ENCODE assay signal across 41 mouse cellular contexts in genomic region chr11:119000877-119001276, GRCm38 (mm10). TPM values are rescaled to one million over a fixed set of nuclear protein-coding genes. Genes with fewer than 3 reads are reported as not detected.
DNase-seq lines count a peak whose midpoint lies in the region; ATAC-seq and TF ChIP-seq lines count a peak whose summit lies in the region.
"Had no signal": no experiment of that assay in that cellular context is flagged by ENCODE, and none has a peak within 500 bp of the region (broad histone marks: within the 10 kb centered on the region; RNA-seq: fewer than 3 reads in every experiment).

No protein-coding gene starts in this region.

- TF ChIP-seq CTCF in hindbrain, postnatal 0 days (IDR thresholded peaks at IDR 0.05; ENCODE audit: low read depth), result peak; percentile 35
- TF ChIP-seq CTCF in testis, adult 2 months (IDR thresholded peaks at IDR 0.05; ENCODE audit: control insufficient read depth, insufficient read depth, insufficient replicate concordance, low read depth, low read length), result peak; percentile 49; the same call in 1 of the 2 replicates

- H3K36me3 ChIP-seq in hindbrain, postnatal 0 days (ENCODE audit: insufficient read depth, low read length), result no peaks in the 10 kb centered on the region
- no peaks in the 10 kb centered on the region for H3K36me3 ChIP-seq in hindbrain, embryonic 10.5 days
- H3K36me3 ChIP-seq in testis, adult 2 months (ENCODE audit: control insufficient read depth, insufficient read depth, low read length), result no peaks in the 10 kb centered on the region
- H3K36me3 ChIP-seq: embryonic facial prominence, embryonic 12.5 days; forebrain, embryonic 15.5 days; heart, embryonic 12.5 days; hindbrain, embryonic 15.5 days; midbrain, embryonic 12.5 days; stomach, embryonic 15.5 days had no signal

- 81% methylated on average over 2 of the region's 2 CpGs for whole genome bisulfite sequencing in hindbrain, postnatal 0 days
- 78% methylated on average over 2 of the region's 2 CpGs for WGBS in hindbrain, embryonic 10.5 days

- no peak overlapping the region for H3K9ac ChIP-seq in hindbrain, postnatal 0 days (replicated peaks; ENCODE audit: low read length)
- H3K9ac ChIP-seq: embryonic facial prominence, embryonic 12.5 days; forebrain, embryonic 15.5 days; heart, embryonic 12.5 days; hindbrain, embryonic 15.5 days; midbrain, embryonic 12.5 days; stomach, embryonic 15.5 days had no signal

- H3K4me3 ChIP-seq in hindbrain, postnatal 0 days (ENCODE audit: low read length), result no peak overlapping the region
- no peak overlapping the region for H3K4me3 ChIP-seq in hindbrain, embryonic 10.5 days
- no peak overlapping the region for H3K4me3 ChIP-seq in testis, adult 2 months (ENCODE audit: control insufficient read depth, low read depth, low read length)
- H3K4me3 ChIP-seq: embryonic facial prominence, embryonic 12.5 days; forebrain, embryonic 15.5 days; gastrocnemius, adult 2 months; heart, adult 2 months; heart, embryonic 12.5 days; hindbrain, embryonic 15.5 days; megakaryocyte, embryonic 14.5 days; midbrain, embryonic 12.5 days; stomach, embryonic 15.5 days had no signal

- H3K27ac ChIP-seq in hindbrain, postnatal 0 days, result no peak overlapping the region
- no peak overlapping the region for H3K27ac ChIP-seq in hindbrain, embryonic 10.5 days
- no peak overlapping the region for H3K27ac ChIP-seq in testis, adult 2 months (ENCODE audit: control insufficient read depth, insufficient read depth, low read depth, low read length)
- H3K27ac ChIP-seq: embryonic facial prominence, embryonic 12.5 days; forebrain, embryonic 15.5 days; gastrocnemius, adult 2 months; heart, adult 2 months; hindbrain, embryonic 15.5 days; kidney, postnatal 0 days; midbrain, embryonic 12.5 days; stomach, embryonic 15.5 days had no signal

- no peak overlapping the region for H3K4me2 ChIP-seq in hindbrain, postnatal 0 days (ENCODE audit: low read depth, low read length)
- H3K4me2 ChIP-seq: embryonic facial prominence, embryonic 12.5 days; forebrain, embryonic 15.5 days; heart, embryonic 12.5 days; hindbrain, embryonic 15.5 days; midbrain, embryonic 12.5 days; stomach, embryonic 15.5 days had no signal

- H3K9me3 ChIP-seq in hindbrain, postnatal 0 days (ENCODE audit: low read length), result no peaks in the 10 kb centered on the region
- no peaks in the 10 kb centered on the region for H3K9me3 ChIP-seq in hindbrain, embryonic 10.5 days
- H3K9me3 ChIP-seq: embryonic facial prominence, embryonic 12.5 days; forebrain, embryonic 15.5 days; hindbrain, embryonic 15.5 days; midbrain, embryonic 12.5 days; stomach, embryonic 15.5 days had no signal

- no peak for ATAC-seq in hindbrain, postnatal 0 days
- ATAC-seq in inflammation-experienced regulatory T-cells, adult 6 months, result no peak
- ATAC-seq: forebrain, embryonic 15.5 days; intestine, embryonic 16.5 days; lung, postnatal 0 days had no signal

- TF ChIP-seq POLR2A in testis, adult 2 months (IDR thresholded peaks at IDR 0.05; ENCODE audit: control insufficient read depth, low read depth, low read length), result no peak

- H3K4me1 ChIP-seq in hindbrain, postnatal 0 days (ENCODE audit: insufficient read depth, low read length), result peaks cover 10% of the 10 kb centered on the region; the same call in 1 of the 2 replicates
- peaks cover 26% of the 10 kb centered on the region for H3K4me1 ChIP-seq in hindbrain, embryonic 10.5 days (replicated peaks)
- peaks cover 19% of the 10 kb centered on the region for H3K4me1 ChIP-seq in testis, adult 2 months (ENCODE audit: control insufficient read depth, insufficient read depth, low read length)

- DNase-seq in hindbrain, postnatal 0 days (ENCODE audit: low spot score), result no peak
- no peak for DNase-seq in hindbrain, embryonic 10.5 days (ENCODE audit: low spot score)
- DNase-seq in testis, postnatal 10 days (ENCODE audit: low spot score), result no peak
- DNase-seq in R1 (ENCODE audit: low read depth, low spot score), result peak; percentile 69
- DNase-seq in spleen, postnatal 4 days (ENCODE audit: low spot score in 2 of 2), result no peak
- DNase-seq: adrenal gland, postnatal 10 days; B cell, adult 2 months; cerebellum, adult 9-10 months; cerebellum, postnatal 36 days; embryo, embryonic 11 days; gastrocnemius, adult 2 months; heart, adult 2 months; kidney, adult 8-10 months; kidney, postnatal 4 days; liver; lung, postnatal 4 days; retina, postnatal 1 day; right cerebral cortex, postnatal 14 days; thymus, adult 2 months; thymus, postnatal 36 days had no signal

- H3K27me3 ChIP-seq in hindbrain, postnatal 0 days (ENCODE audit: insufficient read depth, low read length), result no peaks in the 10 kb centered on the region
- peaks cover 60% of the 10 kb centered on the region for H3K27me3 ChIP-seq in hindbrain, embryonic 10.5 days (ENCODE audit: insufficient read depth, poor library complexity, severe bottlenecking)
- H3K27me3 ChIP-seq in testis, adult 2 months (ENCODE audit: control insufficient read depth, insufficient read depth, low read length), result no peaks in the 10 kb centered on the region
- H3K27me3 ChIP-seq: hindbrain, embryonic 15.5 days had no signal

RNA-seq across cellular contexts. Expression of gene Enpp7, which starts 12.9 kb away (rescaled TPM):
- not detected in 2 replicates for total RNA-seq in hindbrain, postnatal 0 days (2014; rRNA removed)
- not detected in 2 replicates for polyA plus RNA-seq in hindbrain, postnatal 0 days (2015; fragmentation: Nextera tagmentation; extraction: Ambion mirVana)
- polyA plus RNA-seq in hindbrain, embryonic 10.5 days (2016; fragmentation: Nextera tagmentation; extraction: Ambion mirVana), result not detected in 2 replicates
- 0.08 TPM in 1 of 2 replicates, not detected in the other for polyA plus RNA-seq in testis, adult 2 months (2012; rRNA removed)
- polyA plus RNA-seq in inflammation-experienced regulatory T-cells, adult 6 months (2017; shearing (Covaris generic)), result not detected
- total RNA-seq: adrenal gland, postnatal 10 days; gastrocnemius, adult 2 months; gastrocnemius, postnatal 4 days; heart, adult 2 months; hematopoietic stem cell, adult 5-6 weeks; left cerebral cortex, adult 18-20 months; left cerebral cortex, postnatal 14 days; monocyte, adult 5-6 weeks had no signal
- polyA plus RNA-seq: embryonic facial prominence, embryonic 12.5 days; forebrain, embryonic 15.5 days; heart, adult 2 months; heart, embryonic 12.5 days; heart, postnatal 0 days; hindbrain, embryonic 15.5 days; kidney, postnatal 0 days; limb, embryonic 11.5 days; liver, embryonic 16.5 days; lung, postnatal 0 days; midbrain, embryonic 12.5 days; neural tube, embryonic 14.5 days; stomach, embryonic 15.5 days had no signal

RNA-seq across cellular contexts. Expression of gene Cbx2, which starts 21.9 kb away (rescaled TPM):
- 14.6 and 18.9 TPM in 2 replicates for total RNA-seq in hindbrain, postnatal 0 days (2014; rRNA removed)
- 7.0 and 7.4 TPM in 2 replicates for polyA plus RNA-seq in hindbrain, postnatal 0 days (2015; fragmentation: Nextera tagmentation; extraction: Ambion mirVana)
- polyA plus RNA-seq in hindbrain, embryonic 10.5 days (2016; fragmentation: Nextera tagmentation; extraction: Ambion mirVana), result 86.6 and 112 TPM in 2 replicates
- polyA plus RNA-seq in testis, adult 2 months (2012; rRNA removed), result 2.3 and 2.4 TPM in 2 replicates
- polyA plus RNA-seq in inflammation-experienced regulatory T-cells, adult 6 months (2017; shearing (Covaris generic)), result 1 to 10 TPM in 2 of 3 experiments, under 1 TPM in 1; 0.83 to 1.6 (median 1.0) TPM

RNA-seq across cellular contexts. Expression of gene Cbx8, which starts 39.9 kb away (rescaled TPM):
- total RNA-seq in hindbrain, postnatal 0 days (2014; rRNA removed), result 10.0 and 11.4 TPM in 2 replicates
- polyA plus RNA-seq in hindbrain, postnatal 0 days (2015; fragmentation: Nextera tagmentation; extraction: Ambion mirVana), result 6.5 and 7.6 TPM in 2 replicates
- polyA plus RNA-seq in hindbrain, embryonic 10.5 days (2016; fragmentation: Nextera tagmentation; extraction: Ambion mirVana), result 11.2 and 13.0 TPM in 2 replicates
- polyA plus RNA-seq in testis, adult 2 months (2012; rRNA removed), result 0.53 and 0.79 TPM in 2 replicates
- 1 to 10 TPM; 6.5 to 7.6 (median 7.5) TPM for polyA plus RNA-seq in inflammation-experienced regulatory T-cells, adult 6 months (2017; shearing (Covaris generic))

Comparison
In these comparisons a context has a peak if more than half of its experiments do, and no peak if none do; other contexts are left out.
1. RNA of gene Cbx2, which starts 21.9 kb away (polyA plus RNA-seq): 86.6 to 112 TPM in hindbrain, embryonic 10.5 days; 7.0 to 7.4 TPM in hindbrain, postnatal 0 days, 2.3 to 2.4 TPM in testis, adult 2 months and 0.83 to 1.6 TPM in inflammation-experienced regulatory T-cells, adult 6 months; every median in the first group is over 10 times any median in the second.